Mouse (Mus musculus): Measurements from ENCODE around the gene Ehmt1. TPM values are rescaled to one million over a fixed set of nuclear protein-coding genes. Genes with fewer than 3 reads are reported as not detected.
"Not testable (repeated sequence)": the region's sequence is repeated elsewhere in the genome, so short reads cannot be mapped to it uniquely, and the experiment has no call there.

The Ehmt1 gene
- polyA plus RNA-seq, 1 experiment: 30.5 TPM

DNA sequence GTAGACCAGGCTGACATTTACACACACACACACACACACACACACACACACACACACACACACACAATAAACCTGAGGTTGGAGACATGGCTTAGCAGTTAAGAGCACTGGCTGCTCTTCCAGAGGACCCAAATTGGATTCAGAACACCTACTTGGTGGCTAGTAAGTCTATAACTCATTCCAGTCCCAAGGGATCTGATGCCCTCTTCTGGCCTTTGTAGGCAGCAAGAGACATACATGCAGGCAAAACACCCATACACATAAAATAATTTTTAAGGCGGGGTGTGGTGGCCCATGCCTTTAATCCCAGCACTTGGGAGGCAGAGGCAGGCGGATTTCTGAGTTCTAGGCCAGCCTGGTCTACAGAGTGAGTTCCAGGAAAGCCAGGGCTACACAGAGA lies 24.9 kb upstream of the Ehmt1 start:
- peak; percentile 74 for DNase-seq
- H3K4me1 ChIP-seq (ENCODE audit: control insufficient read depth, insufficient read depth, low read length); H3K27ac ChIP-seq (ENCODE audit: insufficient read depth, low read depth, low read length); H3K27me3 ChIP-seq (replicated peaks; ENCODE audit: control insufficient read depth, insufficient read depth, low read length); H3K36me3 ChIP-seq (ENCODE audit: control insufficient read depth, insufficient read depth, low read length); H3K4me3 ChIP-seq (ENCODE audit: insufficient read depth, low read depth, low read length): not testable (repeated sequence)
- peak; percentile 38 for TF ChIP-seq CTCF (conservative IDR thresholded peaks at IDR 0.05; ENCODE audit: insufficient read depth, insufficient read length, low read depth, low read length)
- 33% methylated on average over 2 of the region's 2 CpGs for WGBS

DNA sequence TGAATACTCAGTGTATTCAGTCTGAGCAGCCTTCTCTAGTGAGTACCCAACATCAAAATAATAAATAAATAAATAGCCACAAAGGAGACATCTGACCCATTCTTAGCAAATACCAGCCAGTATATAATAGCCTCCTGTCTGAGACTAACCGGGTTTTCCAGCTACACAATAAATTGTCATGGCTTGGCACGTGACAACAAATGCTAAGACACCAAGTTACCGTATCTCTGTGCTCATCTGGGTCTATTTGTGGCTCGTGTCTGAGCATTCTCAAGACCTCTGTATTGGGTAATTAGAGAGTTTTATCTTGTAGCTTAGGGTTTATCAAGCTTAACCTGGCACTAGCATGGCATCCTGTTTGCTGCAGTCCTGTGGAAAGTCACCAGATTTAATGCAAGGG lies 22.7 kb upstream of the Ehmt1 start:
- no peaks in the 10 kb centered on the region for H3K36me3 ChIP-seq (ENCODE audit: control insufficient read depth, insufficient read depth, low read length)
- DNase-seq: no peak
- H3K4me1 ChIP-seq (ENCODE audit: control insufficient read depth, insufficient read depth, low read length): no peaks in the 10 kb centered on the region
- H3K4me3 ChIP-seq (ENCODE audit: insufficient read depth, low read depth, low read length): no peak overlapping the region
- H3K27ac ChIP-seq (ENCODE audit: insufficient read depth, low read depth, low read length): no peak overlapping the region
- TF ChIP-seq CTCF (conservative IDR thresholded peaks at IDR 0.05; ENCODE audit: insufficient read depth, insufficient read length, low read depth, low read length): no peak
- no peak for TF ChIP-seq POLR2A (IDR thresholded peaks at IDR 0.05; ENCODE audit: low read depth, low read length)
- H3K27me3 ChIP-seq (replicated peaks; ENCODE audit: control insufficient read depth, insufficient read depth, low read length): no peaks in the 10 kb centered on the region
- 68% methylated on average over 4 of the region's 4 CpGs for WGBS

DNA sequence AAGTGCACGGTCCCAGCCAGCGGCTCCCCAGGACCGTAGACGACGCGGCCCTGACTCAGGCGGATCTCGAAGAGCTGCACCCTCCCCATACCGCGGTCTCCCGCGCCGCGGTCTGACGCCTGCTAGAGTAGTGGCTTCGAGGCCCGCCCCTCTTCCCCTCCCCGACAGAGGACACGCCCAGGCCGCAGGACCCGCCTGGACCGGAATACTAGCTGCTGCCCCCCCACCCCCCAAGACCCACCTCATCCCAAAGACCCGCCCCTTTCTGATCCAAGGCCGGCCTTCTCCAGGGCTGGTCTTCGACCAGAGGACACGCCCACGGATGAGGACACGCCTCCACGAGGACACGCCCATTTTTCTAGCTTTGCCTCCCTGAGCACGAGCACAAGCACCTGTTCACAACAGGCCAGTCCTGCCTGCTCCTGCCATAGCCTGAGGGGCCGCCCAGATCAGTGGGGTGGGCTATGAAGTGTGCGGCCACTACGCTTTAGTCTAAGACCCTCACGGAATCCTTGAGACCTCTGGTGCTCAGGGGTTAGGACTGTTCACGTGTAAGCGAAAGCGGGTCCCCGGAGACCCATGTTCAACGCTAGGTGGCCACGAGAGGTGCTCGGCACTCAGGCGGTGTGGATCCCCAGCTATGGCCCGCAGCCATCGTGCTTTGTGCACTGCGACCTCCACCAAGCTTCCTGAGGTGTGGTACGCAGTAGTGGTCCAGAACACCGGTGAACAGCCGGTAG lies 15.8 kb upstream of the Ehmt1 start, which contains the start of gene Arrdc1:
Gene Arrdc1 (minus strand): TSS at position 196 of the 740 bp plus-strand sequence.
- TF ChIP-seq CTCF (conservative IDR thresholded peaks at IDR 0.05; ENCODE audit: insufficient read depth, insufficient read length, low read depth, low read length) (peak; percentile 58), POLR2A (IDR thresholded peaks at IDR 0.05; ENCODE audit: low read depth, low read length) (peak; percentile 64)
- H3K27me3 ChIP-seq (replicated peaks; ENCODE audit: control insufficient read depth, insufficient read depth, low read length): no peaks in the 10 kb centered on the region
- no peaks in the 10 kb centered on the region for H3K36me3 ChIP-seq (ENCODE audit: control insufficient read depth, insufficient read depth, low read length)
- peak within 1 kb of the TSS; percentile 83 for H3K27ac ChIP-seq (ENCODE audit: insufficient read depth, low read depth, low read length)
- DNase-seq: peak; percentile 98
- H3K4me3 ChIP-seq (ENCODE audit: insufficient read depth, low read depth, low read length): peak within 1 kb of the TSS; percentile 86
- peaks cover 6% of the 10 kb centered on the region; the same call in 1 of the 2 replicates for H3K4me1 ChIP-seq (ENCODE audit: control insufficient read depth, insufficient read depth, low read length)
- WGBS: under 1% methylated on average over 48 of the region's 49 CpGs

DNA sequence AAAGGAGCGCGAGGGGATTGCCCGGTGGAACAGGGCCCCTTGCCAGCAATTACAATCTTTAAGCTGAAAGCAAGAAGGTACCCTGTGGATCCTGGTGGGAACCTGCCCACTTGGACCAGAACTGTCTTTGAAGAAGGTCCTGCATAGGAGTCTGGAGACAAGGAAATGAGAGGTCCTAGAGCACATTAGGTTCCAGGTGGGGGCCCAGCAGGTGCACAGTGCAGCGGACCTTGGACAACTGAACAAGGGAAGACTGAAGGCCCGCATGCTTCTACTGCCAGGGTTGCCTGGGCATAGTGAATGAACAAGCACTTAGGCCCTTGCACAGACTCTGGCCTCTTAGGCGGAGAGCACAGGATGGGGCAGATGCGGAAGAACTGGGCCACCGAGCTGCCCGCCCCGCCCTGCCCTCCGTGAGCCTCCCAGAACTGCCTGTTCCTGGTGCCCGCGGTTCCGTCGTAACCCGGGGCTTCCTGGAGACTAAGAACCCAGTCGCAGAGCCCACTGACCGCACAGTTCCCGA lies 15.1 kb upstream of the Ehmt1 start:
- 5% methylated on average over 19 of the region's 19 CpGs for WGBS
- Histone ChIP-seq H3K27me3 (replicated peaks; ENCODE audit: control insufficient read depth, insufficient read depth, low read length) (no peaks in the 10 kb centered on the region), H3K4me1 (ENCODE audit: control insufficient read depth, insufficient read depth, low read length) (peaks cover 12% of the 10 kb centered on the region; the same call in 1 of the 2 replicates), H3K36me3 (ENCODE audit: control insufficient read depth, insufficient read depth, low read length) (no peaks in the 10 kb centered on the region), H3K4me3 (ENCODE audit: insufficient read depth, low read depth, low read length) (peak overlapping the region; percentile 86), H3K27ac (ENCODE audit: insufficient read depth, low read depth, low read length) (peak overlapping the region; percentile 83)
- no peak for TF ChIP-seq CTCF (conservative IDR thresholded peaks at IDR 0.05; ENCODE audit: insufficient read depth, insufficient read length, low read depth, low read length)
- no peak for TF ChIP-seq POLR2A (IDR thresholded peaks at IDR 0.05; ENCODE audit: low read depth, low read length)
- DNase-seq: peak; percentile 68

DNA sequence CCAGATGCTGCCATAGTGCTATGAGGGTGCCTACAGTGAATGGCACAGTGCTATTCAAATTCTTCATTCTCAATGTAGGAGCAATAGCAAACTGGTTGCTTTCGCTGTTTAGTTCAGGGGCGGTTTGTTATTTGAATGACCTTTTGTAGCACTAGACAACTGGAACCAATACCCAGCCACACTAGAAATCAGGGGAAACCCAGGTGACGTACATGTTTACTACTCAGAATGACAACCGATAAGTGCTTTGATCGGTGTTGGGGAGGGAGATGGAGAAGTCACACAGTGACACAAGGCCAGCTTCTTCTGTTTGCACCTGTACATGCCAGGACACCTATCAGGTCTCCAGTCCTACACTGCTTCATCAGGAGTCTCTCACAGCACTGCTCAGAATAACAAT lies 10.2 kb upstream of the Ehmt1 start:
- Histone ChIP-seq H3K4me3 (ENCODE audit: insufficient read depth, low read depth, low read length) (no peak overlapping the region), H3K27me3 (replicated peaks; ENCODE audit: control insufficient read depth, insufficient read depth, low read length) (no peaks in the 10 kb centered on the region), H3K36me3 (ENCODE audit: control insufficient read depth, insufficient read depth, low read length) (no peaks in the 10 kb centered on the region), H3K27ac (ENCODE audit: insufficient read depth, low read depth, low read length) (peak overlapping the region; percentile 74), H3K4me1 (ENCODE audit: control insufficient read depth, insufficient read depth, low read length) (peaks cover 27% of the 10 kb centered on the region; the same call in 1 of the 2 replicates)
- WGBS: 84% methylated on average over 5 of the region's 5 CpGs
- TF ChIP-seq CTCF (conservative IDR thresholded peaks at IDR 0.05; ENCODE audit: insufficient read depth, insufficient read length, low read depth, low read length): no peak
- TF ChIP-seq POLR2A (IDR thresholded peaks at IDR 0.05; ENCODE audit: low read depth, low read length): no peak
- no peak for DNase-seq

DNA sequence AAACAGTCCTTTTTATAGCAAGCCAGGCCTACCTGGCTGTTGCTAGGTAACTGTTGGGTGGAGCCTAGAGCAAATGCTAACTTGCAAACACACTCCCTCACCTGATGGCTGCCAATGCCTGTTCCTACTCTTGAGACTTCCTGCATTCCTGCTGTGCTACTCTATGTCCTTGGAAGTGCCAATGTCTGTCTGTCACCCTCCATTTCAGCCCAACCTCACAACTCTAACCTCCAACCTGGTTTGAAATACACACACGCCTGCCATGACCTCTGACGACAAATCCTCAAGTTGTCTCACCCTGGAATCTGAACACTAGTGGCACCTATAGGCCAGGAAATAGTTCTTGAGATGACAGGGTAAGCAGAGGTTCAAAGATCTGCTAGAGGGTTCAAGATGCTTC lies 9.7 kb upstream of the Ehmt1 start:
- no peak overlapping the region for H3K4me3 ChIP-seq (ENCODE audit: insufficient read depth, low read depth, low read length)
- peak overlapping the region; percentile 74 for H3K27ac ChIP-seq (ENCODE audit: insufficient read depth, low read depth, low read length)
- no peaks in the 10 kb centered on the region for H3K27me3 ChIP-seq (replicated peaks; ENCODE audit: control insufficient read depth, insufficient read depth, low read length)
- no peak for TF ChIP-seq POLR2A (IDR thresholded peaks at IDR 0.05; ENCODE audit: low read depth, low read length)
- no peaks in the 10 kb centered on the region for H3K36me3 ChIP-seq (ENCODE audit: control insufficient read depth, insufficient read depth, low read length)
- peak; percentile 72 for DNase-seq
- 50% methylated on average over 2 of the region's 2 CpGs for WGBS
- H3K4me1 ChIP-seq (ENCODE audit: control insufficient read depth, insufficient read depth, low read length): peaks cover 24% of the 10 kb centered on the region; the same call in 1 of the 2 replicates

DNA sequence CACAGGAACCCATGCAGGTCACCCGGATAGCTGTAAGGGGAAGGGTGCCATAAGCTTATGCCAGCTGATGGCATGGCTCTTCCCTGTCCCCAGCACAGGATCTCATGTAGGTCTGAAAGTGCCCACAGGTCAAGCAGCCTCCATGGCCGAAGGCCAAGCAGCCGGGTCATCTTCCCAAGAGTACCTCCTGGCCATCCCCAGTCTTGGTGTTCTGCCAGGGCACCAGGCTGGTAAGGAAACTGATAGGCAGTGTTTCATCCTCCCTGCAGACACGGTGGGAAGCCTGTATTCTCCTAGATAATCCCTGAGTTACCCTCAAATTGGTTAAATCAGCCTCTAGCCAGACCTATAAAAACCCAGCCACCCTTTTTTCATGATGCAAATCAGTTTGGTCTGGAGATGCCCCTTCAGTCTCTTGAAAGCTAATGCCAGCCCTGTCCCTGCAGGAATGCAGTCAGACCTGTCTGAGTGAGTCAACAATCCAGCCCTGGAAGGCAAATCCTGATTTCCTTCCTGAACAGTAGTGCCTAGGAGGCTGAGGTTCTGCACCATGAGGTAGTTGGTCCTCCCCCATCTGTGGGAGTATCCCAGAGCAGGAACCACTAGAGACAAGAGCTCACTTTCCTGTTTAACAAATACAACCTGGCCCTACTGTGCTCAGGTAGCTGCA lies 8.5 kb upstream of the Ehmt1 start:
- Histone ChIP-seq H3K4me3 (ENCODE audit: insufficient read depth, low read depth, low read length) (no peak overlapping the region), H3K27ac (ENCODE audit: insufficient read depth, low read depth, low read length) (peak overlapping the region; percentile 92), H3K4me1 (ENCODE audit: control insufficient read depth, insufficient read depth, low read length) (peaks cover 21% of the 10 kb centered on the region; the same call in 1 of the 2 replicates), H3K36me3 (ENCODE audit: control insufficient read depth, insufficient read depth, low read length) (no peaks in the 10 kb centered on the region), H3K27me3 (replicated peaks; ENCODE audit: control insufficient read depth, insufficient read depth, low read length) (no peaks in the 10 kb centered on the region)
- TF ChIP-seq CTCF (conservative IDR thresholded peaks at IDR 0.05; ENCODE audit: insufficient read depth, insufficient read length, low read depth, low read length) (no peak), POLR2A (IDR thresholded peaks at IDR 0.05; ENCODE audit: low read depth, low read length) (no peak)
- 45% methylated on average over 4 of the region's 4 CpGs for WGBS
- DNase-seq: peak; percentile 83

All from kidney, adult 2 months (tissue).